Mouse (Mus musculus): ENCODE results near the gene Grid2ip.

DNA sequence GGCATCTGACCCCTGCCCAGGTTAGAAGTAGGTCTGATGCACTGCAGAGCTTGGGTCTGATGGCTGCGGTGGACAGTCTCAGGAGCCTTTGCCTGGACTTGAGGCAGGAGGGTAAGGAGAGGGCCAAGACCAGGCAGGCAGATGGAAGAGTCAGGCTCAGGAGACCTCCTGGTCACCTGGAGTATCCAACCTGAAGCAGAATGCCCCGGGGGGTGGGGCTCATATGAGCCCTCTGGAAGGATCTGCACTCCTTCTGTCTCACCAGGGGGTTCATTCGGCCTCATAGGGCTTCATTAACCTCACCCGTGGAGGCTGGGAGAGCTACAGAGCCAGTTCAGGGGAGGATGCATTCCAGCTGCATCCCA, 14.0 kb downstream of the Grid2ip start:
- no peak for TF ChIP-seq POLR2A (IDR thresholded peaks at IDR 0.05; ENCODE audit: borderline replicate concordance, low read depth, low read length)
- no peak for TF ChIP-seq CTCF (IDR thresholded peaks at IDR 0.05; ENCODE audit: low read depth, low read length)
